17 mouse cellular contexts compared by ENCODE assay signal in the genomic region with DNA sequence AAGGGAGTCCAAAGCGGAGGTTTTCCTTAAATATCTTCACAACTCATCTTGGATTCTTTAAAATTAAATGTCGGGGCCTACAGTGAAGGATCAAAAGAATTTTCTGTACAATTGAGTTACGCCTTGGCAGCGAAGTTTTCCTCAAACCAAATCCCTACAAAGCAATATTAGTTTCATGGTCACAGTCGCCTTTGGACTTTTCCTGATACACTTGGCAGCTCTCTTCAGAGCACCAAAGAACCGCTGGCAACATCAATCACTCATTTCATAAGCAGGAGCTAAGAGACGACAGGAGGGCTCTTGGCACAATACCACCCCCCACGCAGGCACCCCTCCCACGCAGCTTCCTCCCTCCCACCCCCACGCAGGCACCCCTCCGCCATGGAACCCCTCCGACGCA. TPM values are rescaled to one million over a fixed set of nuclear protein-coding genes. Genes with fewer than 3 reads are reported as not detected.
DNase-seq lines count a peak whose midpoint lies in the region; ATAC-seq and TF ChIP-seq lines count a peak whose summit lies in the region.
"Had no signal": no experiment of that assay in that cellular context is flagged by ENCODE, and none has a peak within 500 bp of the region (broad histone marks: within the 10 kb centered on the region; RNA-seq: fewer than 3 reads in every experiment).

No protein-coding gene starts in this region.

- WGBS in embryonic facial prominence, embryonic 14.5 days = 62% methylated on average over 13 of the region's 13 CpGs
- WGBS in embryonic facial prominence, embryonic 10.5 days = 80% methylated on average over 13 of the region's 13 CpGs
- 48% methylated on average over 13 of the region's 13 CpGs for WGBS in liver, adult 2 months
- WGBS in liver, postnatal 0 days (ENCODE audit: insufficient replicate concordance) = 71% methylated on average over 13 of the region's 13 CpGs
- WGBS in hindbrain, embryonic 14.5 days = 37% methylated on average over 13 of the region's 13 CpGs
- 46% methylated on average over 13 of the region's 13 CpGs for WGBS in neural tube, embryonic 14.5 days

- no peaks in the 10 kb centered on the region for H3K36me3 ChIP-seq in embryonic facial prominence, embryonic 14.5 days (ENCODE audit: control insufficient read depth, insufficient read depth, low read length)
- H3K36me3 ChIP-seq in embryonic facial prominence, embryonic 10.5 days (replicated peaks) = no peaks in the 10 kb centered on the region
- H3K36me3 ChIP-seq in liver, adult 2 months (ENCODE audit: control insufficient read depth, insufficient read depth, low read length) = no peaks in the 10 kb centered on the region
- H3K36me3 ChIP-seq in liver, postnatal 0 days (replicated peaks; ENCODE audit: insufficient read depth, low read length) = no peaks in the 10 kb centered on the region
- no peaks in the 10 kb centered on the region for H3K36me3 ChIP-seq in hindbrain, embryonic 14.5 days (replicated peaks; ENCODE audit: control insufficient read depth, insufficient read depth)
- no peaks in the 10 kb centered on the region for H3K36me3 ChIP-seq in neural tube, embryonic 14.5 days (ENCODE audit: control insufficient read depth, insufficient read depth, low read length)
- H3K36me3 ChIP-seq: embryonic facial prominence, embryonic 13.5 days; heart, embryonic 10.5 days; limb, embryonic 10.5 days had no signal

- no peak for TF ChIP-seq EP300 in liver, postnatal 0 days (IDR thresholded peaks at IDR 0.05; ENCODE audit: low read depth)

- DNase-seq in embryonic facial prominence, embryonic 14.5 days (ENCODE audit: low spot score) = peak; percentile 38
- no peak for DNase-seq in embryonic facial prominence, embryonic 10.5 days (ENCODE audit: low spot score)
- DNase-seq in liver, adult 2 months (ENCODE audit: extremely low read depth, low read depth, low spot score) = peak; percentile 88
- DNase-seq in liver, postnatal 0 days = no peak
- no peak for DNase-seq in hindbrain, embryonic 14.5 days (ENCODE audit: low spot score)
- DNase-seq in gastrocnemius, postnatal 14 days = no peak
- DNase-seq: cerebellum, adult 9-10 months; kidney, postnatal 36 days; lung, adult 2 months had no signal

- no peak overlapping the region for H3K4me2 ChIP-seq in embryonic facial prominence, embryonic 14.5 days (ENCODE audit: low read depth, low read length)
- H3K4me2 ChIP-seq in liver, postnatal 0 days (ENCODE audit: low read depth, low read length) = no peak overlapping the region
- H3K4me2 ChIP-seq in hindbrain, embryonic 14.5 days (replicated peaks) = peak overlapping the region; percentile 33
- H3K4me2 ChIP-seq in neural tube, embryonic 14.5 days (ENCODE audit: low read depth, low read length) = peak overlapping the region; percentile 7; the same call in 1 of the 2 replicates
- H3K4me2 ChIP-seq: embryonic facial prominence, embryonic 13.5 days; liver, embryonic 11.5 days had no signal

- peaks cover 3% of the 10 kb centered on the region for H3K4me1 ChIP-seq in embryonic facial prominence, embryonic 14.5 days (ENCODE audit: control insufficient read depth, insufficient read depth, low read length)
- H3K4me1 ChIP-seq in embryonic facial prominence, embryonic 10.5 days = peaks cover 13% of the 10 kb centered on the region
- no peaks in the 10 kb centered on the region; the same call in 1 of the 2 replicates for H3K4me1 ChIP-seq in liver, adult 2 months (ENCODE audit: control insufficient read depth, insufficient read depth, low read length)
- no peaks in the 10 kb centered on the region for H3K4me1 ChIP-seq in liver, postnatal 0 days (ENCODE audit: insufficient read depth)
- H3K4me1 ChIP-seq in hindbrain, embryonic 14.5 days (replicated peaks; ENCODE audit: control insufficient read depth, insufficient read depth, low read length) = peaks cover 43% of the 10 kb centered on the region
- H3K4me1 ChIP-seq in neural tube, embryonic 14.5 days (ENCODE audit: control insufficient read depth, insufficient read depth, low read length) = peaks cover 17% of the 10 kb centered on the region
- H3K4me1 ChIP-seq: heart, embryonic 10.5 days had no signal

- H3K27me3 ChIP-seq in embryonic facial prominence, embryonic 14.5 days (replicated peaks; ENCODE audit: control insufficient read depth, insufficient read depth, low read length) = no peaks in the 10 kb centered on the region
- no peaks in the 10 kb centered on the region for H3K27me3 ChIP-seq in embryonic facial prominence, embryonic 10.5 days (replicated peaks; ENCODE audit: low read depth, poor library complexity, severe bottlenecking)
- H3K27me3 ChIP-seq in liver, adult 2 months (ENCODE audit: control insufficient read depth, insufficient read depth, low read length) = no peaks in the 10 kb centered on the region
- H3K27me3 ChIP-seq in liver, postnatal 0 days (ENCODE audit: insufficient read depth, low read length) = no peaks in the 10 kb centered on the region
- H3K27me3 ChIP-seq in hindbrain, embryonic 14.5 days (ENCODE audit: control insufficient read depth, insufficient read depth, low read length) = no peaks in the 10 kb centered on the region
- no peaks in the 10 kb centered on the region for H3K27me3 ChIP-seq in neural tube, embryonic 14.5 days (ENCODE audit: control insufficient read depth, insufficient read depth, low read length)
- H3K27me3 ChIP-seq: CH12.LX; embryonic facial prominence, embryonic 13.5 days; megakaryocyte, embryonic 14.5 days had no signal

- TF ChIP-seq POLR2A in liver, adult 2 months (IDR thresholded peaks at IDR 0.05; ENCODE audit: extremely low read depth, insufficient read depth, low read length) = no peak

- intact Hi-C loops in gastrocnemius, postnatal 14 days (cut with DNase I; ENCODE audit: low total_unique reads) = no loop called here

- no peak for TF ChIP-seq CTCF in liver, adult 2 months (IDR thresholded peaks at IDR 0.05; ENCODE audit: low read depth, low read length)
- TF ChIP-seq CTCF in liver, postnatal 0 days (IDR thresholded peaks at IDR 0.05; ENCODE audit: low read depth) = no peak

- no peak overlapping the region for H3K9ac ChIP-seq in embryonic facial prominence, embryonic 14.5 days (ENCODE audit: low read depth, low read length)
- no peak overlapping the region for H3K9ac ChIP-seq in liver, adult 2 months (ENCODE audit: low read depth, low read length)
- no peak overlapping the region for H3K9ac ChIP-seq in liver, postnatal 0 days (replicated peaks)
- H3K9ac ChIP-seq in hindbrain, embryonic 14.5 days = 0 out of 2 replicates have a peak overlapping the region, but pooled peaks have one; percentile 17
- no peak overlapping the region for H3K9ac ChIP-seq in neural tube, embryonic 14.5 days (replicated peaks; ENCODE audit: low read depth, low read length)
- H3K9ac ChIP-seq: embryonic facial prominence, embryonic 13.5 days had no signal

- H3K4me3 ChIP-seq in embryonic facial prominence, embryonic 14.5 days (ENCODE audit: low read depth, low read length) = no peak overlapping the region
- H3K4me3 ChIP-seq in embryonic facial prominence, embryonic 10.5 days = no peak overlapping the region
- H3K4me3 ChIP-seq in liver, adult 2 months (ENCODE audit: insufficient read depth, low read depth, low read length) = peak overlapping the region; percentile 60; the same call in 1 of the 2 replicates
- H3K4me3 ChIP-seq in liver, postnatal 0 days (ENCODE audit: low read depth, low read length) = no peak overlapping the region
- H3K4me3 ChIP-seq in hindbrain, embryonic 14.5 days (replicated peaks; ENCODE audit: low read length) = no peak overlapping the region
- no peak overlapping the region for H3K4me3 ChIP-seq in neural tube, embryonic 14.5 days (ENCODE audit: low read depth, low read length)
- H3K4me3 ChIP-seq: embryonic facial prominence, embryonic 13.5 days; heart, embryonic 10.5 days; limb, embryonic 10.5 days; megakaryocyte, embryonic 14.5 days had no signal

- H3K9me3 ChIP-seq in embryonic facial prominence, embryonic 14.5 days (ENCODE audit: control insufficient read depth, low read length) = no peaks in the 10 kb centered on the region
- H3K9me3 ChIP-seq in embryonic facial prominence, embryonic 10.5 days = no peaks in the 10 kb centered on the region
- H3K9me3 ChIP-seq in liver, postnatal 0 days (ENCODE audit: low read length) = 0 out of 2 replicates have a peak, but pooled peaks cover 2% of the 10 kb centered on the region
- H3K9me3 ChIP-seq in hindbrain, embryonic 14.5 days (ENCODE audit: control insufficient read depth, low read length) = no peaks in the 10 kb centered on the region
- no peaks in the 10 kb centered on the region for H3K9me3 ChIP-seq in neural tube, embryonic 14.5 days (ENCODE audit: control insufficient read depth, low read length)
- H3K9me3 ChIP-seq: embryonic facial prominence, embryonic 13.5 days; heart, embryonic 10.5 days; limb, embryonic 10.5 days had no signal

- H3K27ac ChIP-seq in embryonic facial prominence, embryonic 14.5 days (replicated peaks; ENCODE audit: low read depth, low read length) = no peak overlapping the region
- no peak overlapping the region for H3K27ac ChIP-seq in embryonic facial prominence, embryonic 10.5 days (replicated peaks)
- no peak overlapping the region for H3K27ac ChIP-seq in liver, adult 2 months (replicated peaks; ENCODE audit: insufficient read depth, low read depth, low read length)
- H3K27ac ChIP-seq in liver, postnatal 0 days (ENCODE audit: low read depth) = no peak overlapping the region
- H3K27ac ChIP-seq in hindbrain, embryonic 14.5 days = peak overlapping the region; percentile 59
- H3K27ac ChIP-seq in neural tube, embryonic 14.5 days (ENCODE audit: low read depth, low read length) = no peak overlapping the region
- H3K27ac ChIP-seq: embryonic facial prominence, embryonic 13.5 days; heart, embryonic 10.5 days; limb, embryonic 10.5 days; stomach, postnatal 0 days had no signal

- ATAC-seq in embryonic facial prominence, embryonic 14.5 days (ENCODE audit: low read depth) = no peak
- ATAC-seq in liver, postnatal 0 days = no peak
- no peak for ATAC-seq in hindbrain, embryonic 14.5 days (ENCODE audit: low FRiP score)
- ATAC-seq in neural tube, embryonic 14.5 days (ENCODE audit: low read depth) = peak; percentile 7; the same call in 1 of the 2 replicates

- no peaks in the 10 kb centered on the region for H3K79me2 ChIP-seq in liver, adult 2 months (ENCODE audit: control insufficient read depth, insufficient read depth, low read length)

RNA-seq across cellular contexts. Expression of a gene that starts 40.4 kb away (rescaled TPM):
- polyA plus RNA-seq in embryonic facial prominence, embryonic 14.5 days (2014; fragmentation: Nextera tagmentation; extraction: Ambion mirVana) = 11.7 and 12.0 TPM in 2 replicates
- polyA plus RNA-seq in embryonic facial prominence, embryonic 10.5 days (2016; fragmentation: Nextera tagmentation; extraction: Ambion mirVana) = 11.2 and 12.7 TPM in 2 replicates
- 6.9 TPM in 2 replicates for total RNA-seq in liver, adult 2 months (2014; rRNA removed)
- 3.6 and 4.5 TPM in 2 replicates for polyA plus RNA-seq in liver, adult 2 months (2012; rRNA removed)
- 2.9 and 3.1 TPM in 2 replicates for polyA plus RNA-seq in liver, postnatal 0 days (2015; fragmentation: Nextera tagmentation; extraction: Ambion mirVana)
- polyA plus RNA-seq in hindbrain, embryonic 14.5 days (2014; fragmentation: Nextera tagmentation; extraction: Ambion mirVana) = 10.3 and 10.6 TPM in 2 replicates
- 12.7 and 13.6 TPM in 2 replicates for polyA plus RNA-seq in neural tube, embryonic 14.5 days (2014; fragmentation: Nextera tagmentation; extraction: Ambion mirVana)
- total RNA-seq in gastrocnemius, postnatal 14 days (2021) = 10 to 100 TPM in 1 of 2 experiments, 1 to 10 TPM in 1; 9.5 to 10.8 TPM

RNA-seq across cellular contexts. Expression of a gene that starts 58.0 kb away (rescaled TPM):
- polyA plus RNA-seq in embryonic facial prominence, embryonic 14.5 days (2014; fragmentation: Nextera tagmentation; extraction: Ambion mirVana) = 26.6 and 31.8 TPM in 2 replicates
- 18.6 and 21.7 TPM in 2 replicates for polyA plus RNA-seq in embryonic facial prominence, embryonic 10.5 days (2016; fragmentation: Nextera tagmentation; extraction: Ambion mirVana)
- 178 and 228 TPM in 2 replicates for total RNA-seq in liver, adult 2 months (2014; rRNA removed)
- polyA plus RNA-seq in liver, adult 2 months (2012; rRNA removed) = 166 and 243 TPM in 2 replicates
- 42.5 and 47.7 TPM in 2 replicates for polyA plus RNA-seq in liver, postnatal 0 days (2015; fragmentation: Nextera tagmentation; extraction: Ambion mirVana)
- 25.9 and 29.9 TPM in 2 replicates for polyA plus RNA-seq in hindbrain, embryonic 14.5 days (2014; fragmentation: Nextera tagmentation; extraction: Ambion mirVana)
- 26.4 and 28.2 TPM in 2 replicates for polyA plus RNA-seq in neural tube, embryonic 14.5 days (2014; fragmentation: Nextera tagmentation; extraction: Ambion mirVana)
- total RNA-seq in gastrocnemius, postnatal 14 days (2021) = 10 to 100 TPM; 45.3 to 47.9 TPM

Comparison
In these comparisons a context has a peak if more than half of its experiments do, and no peak if none do; other contexts are left out.
1. DNase-seq: peak in embryonic facial prominence, embryonic 14.5 days (single experiment) and liver, adult 2 months (single experiment); none in embryonic facial prominence, embryonic 10.5 days (single experiment), liver, postnatal 0 days (single experiment), hindbrain, embryonic 14.5 days (single experiment) and gastrocnemius, postnatal 14 days (single experiment).
2. H3K4me2 ChIP-seq: peak in hindbrain, embryonic 14.5 days (single experiment) and neural tube, embryonic 14.5 days (single experiment); none in embryonic facial prominence, embryonic 14.5 days (single experiment) and liver, postnatal 0 days (single experiment).